Mouse (Mus musculus): Measurements from ENCODE around the gene Krt5.

DNA sequence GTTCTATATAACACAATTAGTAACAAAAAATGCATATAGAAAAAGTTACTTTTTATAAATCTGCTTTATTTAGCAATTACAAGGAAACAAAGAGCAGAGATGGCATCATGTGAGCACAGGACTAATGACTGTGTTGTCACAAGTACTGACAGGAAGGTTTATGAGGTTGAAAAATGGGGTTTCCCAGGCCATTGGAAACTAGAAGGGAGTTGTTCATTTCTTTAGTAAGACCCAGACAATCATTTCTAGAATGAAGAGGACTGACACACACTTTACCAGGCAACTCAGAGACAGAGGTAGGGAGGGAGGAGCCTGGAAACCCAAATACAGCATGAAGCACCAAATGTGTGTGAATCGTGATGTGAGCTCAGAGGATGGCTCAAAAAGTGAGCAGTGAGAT is 36.7 kb downstream of the Krt5 start:
- TF ChIP-seq CTCF (IDR thresholded peaks at IDR 0.05; ENCODE audit: insufficient read depth, low read length) (no peak), POLR2A (IDR thresholded peaks at IDR 0.05; ENCODE audit: borderline replicate concordance, extremely low read depth, low read depth, low read length) (no peak)
